Mouse (Mus musculus): ENCODE data around the gene Olfr1037.
"Not testable (repeated sequence)": the region's sequence is repeated elsewhere in the genome, so short reads cannot be mapped to it uniquely, and the experiment has no call there.

Gene Olfr1037

DNA sequence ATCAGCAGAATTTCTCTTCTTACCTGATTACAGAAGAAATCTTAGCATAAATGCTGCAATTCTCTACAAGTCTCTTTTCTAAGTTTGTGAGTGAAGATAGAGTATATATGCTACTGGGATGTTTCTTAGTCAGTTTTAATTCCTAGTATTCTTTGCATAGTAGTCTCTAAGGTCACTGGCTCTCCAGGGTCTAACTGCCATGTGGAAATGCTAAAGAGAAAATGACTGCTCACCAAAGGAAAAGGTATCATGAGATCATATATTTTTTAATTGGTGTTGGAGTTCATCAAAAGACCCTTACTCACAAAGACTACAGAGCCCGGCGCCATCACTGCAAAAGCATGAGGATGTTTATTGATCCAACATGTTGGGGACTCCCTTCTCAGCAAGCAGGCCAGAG, at the start of gene Olfr1037:
Gene Olfr1037 (minus strand): TSS at position 101 of the 400 bp plus-strand sequence.
- no peak for DNase-seq (ENCODE audit: extremely low read depth, insufficient read length, low spot score)

DNA sequence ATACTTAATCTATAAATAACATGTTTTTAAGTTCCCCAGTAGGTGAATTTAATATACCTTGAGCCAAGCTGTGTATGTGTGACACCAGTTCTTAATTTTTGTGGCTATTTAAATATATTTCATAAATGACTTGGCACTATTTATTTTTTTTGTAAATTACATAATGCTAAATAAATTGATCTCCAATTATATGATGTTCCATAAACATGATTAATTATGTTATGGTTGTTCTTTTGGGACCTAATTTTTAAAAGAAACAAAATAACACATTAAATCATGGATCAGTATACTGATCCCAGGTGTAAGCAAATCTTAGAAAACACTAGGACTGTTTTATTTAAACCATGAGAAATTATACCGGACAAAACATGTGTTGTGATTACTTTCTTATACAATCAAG, 48.6 kb upstream of the Olfr1037 start, which contains the start of gene Olfr1039:
Gene Olfr1039 (minus strand): TSS at position 101 of the 400 bp plus-strand sequence.
- no peak for DNase-seq (ENCODE audit: extremely low read depth, insufficient read length, low spot score)

DNA sequence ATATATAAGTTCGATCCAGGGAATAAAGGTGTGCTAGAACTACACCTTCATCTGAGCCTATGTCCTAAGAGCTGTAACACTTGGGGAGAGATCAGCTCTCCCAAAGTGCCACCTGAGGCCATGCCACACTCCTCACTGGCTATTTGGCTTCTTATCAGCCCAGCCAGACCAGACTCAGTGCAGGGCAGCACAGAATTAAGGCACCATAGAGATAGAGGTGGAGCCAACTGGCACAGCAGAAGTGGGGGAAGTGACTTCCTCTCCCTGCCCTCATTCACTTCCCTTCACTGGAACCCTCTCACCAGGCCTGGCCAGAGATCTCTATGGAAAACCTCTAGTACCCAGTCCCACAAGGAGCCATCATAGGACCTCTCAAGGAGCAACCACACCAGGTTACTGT, 6.7 kb downstream of the Olfr1037 start:
- DNase-seq (ENCODE audit: extremely low read depth, insufficient read length, low spot score): not testable (repeated sequence)

DNA sequence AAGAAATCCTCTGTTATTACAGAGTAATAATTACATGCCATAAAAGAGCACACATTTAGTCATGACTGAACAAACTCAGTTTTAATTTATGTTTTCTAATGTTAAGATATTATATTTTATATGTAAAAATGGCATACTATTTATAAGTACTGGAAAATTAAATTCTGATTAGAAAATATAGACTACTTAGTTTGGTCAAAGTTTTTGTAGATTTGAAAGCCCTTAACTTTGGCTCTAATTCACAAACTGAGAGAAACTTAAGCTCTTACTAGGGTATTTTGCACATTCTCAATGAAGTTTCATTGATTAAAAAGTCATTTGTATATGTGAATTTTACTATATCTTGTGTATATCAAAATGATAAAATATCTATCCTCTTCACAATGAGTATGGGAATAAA, 13.5 kb downstream of the Olfr1037 start, which contains the start of gene Olfr1036:
Gene Olfr1036 (plus strand): TSS at position 301 of the 400 bp plus-strand sequence.
- DNase-seq (ENCODE audit: extremely low read depth, insufficient read length, low spot score): not testable (repeated sequence)

DNA sequence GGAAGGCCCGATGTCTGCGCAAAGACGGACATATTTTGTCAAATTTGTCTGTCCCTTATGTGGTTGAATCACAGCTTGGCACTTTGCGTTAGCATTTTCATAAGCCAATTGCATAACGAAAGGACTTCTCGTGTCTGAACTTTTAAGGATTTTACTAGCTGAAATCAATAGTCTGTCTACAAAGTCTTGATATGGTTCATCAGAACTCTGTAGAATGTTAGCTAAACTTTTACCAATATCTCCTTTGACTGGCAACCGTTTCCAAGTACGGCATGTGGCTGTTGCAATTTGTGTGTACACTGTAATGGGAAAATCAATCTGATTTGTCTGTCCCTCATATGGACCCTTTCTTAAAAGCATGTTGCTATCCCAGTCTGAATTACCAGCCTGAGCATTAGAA, 17.0 kb downstream of the Olfr1037 start:
- DNase-seq (ENCODE audit: extremely low read depth, insufficient read length, low spot score): no peak

DNA sequence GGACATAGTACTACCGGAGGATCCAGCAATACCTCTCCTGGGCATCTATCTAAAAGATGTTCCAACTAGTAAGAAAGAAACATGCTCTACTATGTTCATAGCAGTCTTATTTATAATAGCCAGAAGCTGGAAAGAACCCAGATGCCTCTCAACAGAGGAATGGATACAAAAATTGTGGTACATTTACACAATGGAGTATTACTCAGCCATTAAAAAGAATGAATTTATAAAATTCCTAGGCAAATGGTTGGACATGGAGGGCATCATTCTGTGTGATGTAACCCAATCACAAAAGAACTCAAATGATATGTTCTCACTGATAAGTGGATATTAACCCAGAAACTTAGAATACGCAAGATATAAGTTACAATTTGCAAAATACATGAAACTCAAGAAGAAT, 23.4 kb downstream of the Olfr1037 start:
- DNase-seq (ENCODE audit: extremely low read depth, insufficient read length, low spot score): not testable (repeated sequence)

DNA sequence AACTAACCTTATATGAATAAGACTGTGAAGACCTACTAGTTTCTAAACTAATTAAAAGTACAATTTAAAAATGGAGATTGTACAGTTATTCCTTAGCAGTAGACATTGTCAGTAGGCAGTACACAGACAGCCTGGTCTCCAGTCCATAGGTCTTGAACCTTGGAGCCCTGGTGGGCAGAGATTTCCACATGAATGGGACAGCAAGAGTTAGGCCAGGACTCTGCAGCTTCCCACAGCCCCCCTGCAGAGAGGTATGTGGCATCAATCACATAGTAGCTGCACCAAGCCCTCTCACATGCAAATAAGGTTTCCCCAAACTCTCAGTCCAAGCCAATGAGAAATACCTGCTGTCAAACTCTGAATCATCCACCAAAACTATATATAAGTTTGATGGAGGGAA, 36.4 kb downstream of the Olfr1037 start:
- not testable (repeated sequence) for DNase-seq (ENCODE audit: extremely low read depth, insufficient read length, low spot score)

DNA sequence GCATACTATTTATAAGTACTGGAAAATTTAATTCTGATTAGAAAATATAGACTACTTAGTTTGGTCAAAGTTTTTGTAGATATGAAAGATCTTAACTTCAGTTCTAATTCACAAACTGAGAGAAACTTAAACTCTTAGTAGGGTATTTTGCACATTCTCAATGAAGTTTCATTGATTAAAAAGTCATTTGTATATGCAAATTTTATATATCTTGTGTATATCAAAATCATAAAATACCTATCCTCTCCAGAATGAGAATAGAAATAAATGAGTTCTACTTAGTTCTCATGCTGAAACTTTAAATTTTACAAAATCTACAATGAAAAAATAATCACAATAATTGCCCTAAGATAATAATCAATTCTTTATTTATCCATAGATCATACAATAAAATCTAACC, 41.6 kb downstream of the Olfr1037 start, which contains the start of gene Olfr1034:
Gene Olfr1034 (plus strand): TSS at position 301 of the 400 bp plus-strand sequence.
- DNase-seq (ENCODE audit: extremely low read depth, insufficient read length, low spot score): no peak

Measured in 3134 (cell line).